Mouse (Mus musculus): ENCODE data around the gene Mark4.

Gene Mark4

GRCm38 (mm10) chr7:19472403-19472802 is 13.8 kb upstream of the Mark4 start:
- intact Hi-C loops (cut with DNase I): no loop called here

DNA sequence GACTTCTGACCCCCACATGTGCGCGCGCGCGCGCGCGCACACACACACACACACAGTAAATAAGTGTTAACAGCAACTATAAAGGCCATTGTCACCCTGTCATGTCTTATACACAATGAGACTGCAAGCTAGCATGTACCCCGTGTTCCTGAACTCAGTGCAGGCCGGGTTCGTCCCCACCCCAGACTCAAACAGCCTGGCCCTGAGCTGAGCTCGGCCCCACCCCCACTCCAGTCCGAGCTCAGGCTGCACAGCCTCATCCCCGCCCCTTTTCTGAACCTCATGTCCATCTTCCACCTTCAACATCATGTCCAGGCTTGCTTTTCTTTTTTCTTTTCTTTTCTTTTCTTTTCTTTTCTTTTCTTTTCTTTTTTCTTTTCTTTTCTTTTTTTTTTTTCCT is 11.7 kb upstream of the Mark4 start:
- intact Hi-C loops (cut with DNase I): no loop called here

GRCm38 (mm10) chr7:19469404-19469803 is 10.8 kb upstream of the Mark4 start:
- intact Hi-C loops (cut with DNase I): no loop called here

GRCm38 (mm10) chr7:19468279-19468678 is 9.7 kb upstream of the Mark4 start:
- intact Hi-C loops (cut with DNase I): no loop called here

DNA sequence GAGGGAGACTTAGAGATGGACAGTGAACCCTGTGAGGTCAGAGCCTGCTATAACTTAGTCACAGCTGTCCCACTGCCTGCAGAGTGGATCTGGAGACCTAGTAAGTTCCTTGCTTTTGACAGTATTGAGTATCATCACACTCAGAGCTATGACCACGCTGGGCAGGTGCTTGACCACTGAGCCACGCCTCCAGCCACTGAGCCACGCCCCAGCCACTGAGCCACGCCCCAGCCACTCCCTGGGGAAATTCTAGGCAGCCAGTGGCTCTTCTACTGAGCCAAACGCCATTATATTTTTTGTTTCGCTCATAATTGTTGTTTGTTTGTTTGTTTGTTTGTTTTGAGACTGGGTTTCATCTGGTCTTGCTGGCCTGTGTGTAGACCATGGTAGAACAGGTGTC is 9.0 kb upstream of the Mark4 start:
- intact Hi-C loops (cut with DNase I): no loop called here

DNA sequence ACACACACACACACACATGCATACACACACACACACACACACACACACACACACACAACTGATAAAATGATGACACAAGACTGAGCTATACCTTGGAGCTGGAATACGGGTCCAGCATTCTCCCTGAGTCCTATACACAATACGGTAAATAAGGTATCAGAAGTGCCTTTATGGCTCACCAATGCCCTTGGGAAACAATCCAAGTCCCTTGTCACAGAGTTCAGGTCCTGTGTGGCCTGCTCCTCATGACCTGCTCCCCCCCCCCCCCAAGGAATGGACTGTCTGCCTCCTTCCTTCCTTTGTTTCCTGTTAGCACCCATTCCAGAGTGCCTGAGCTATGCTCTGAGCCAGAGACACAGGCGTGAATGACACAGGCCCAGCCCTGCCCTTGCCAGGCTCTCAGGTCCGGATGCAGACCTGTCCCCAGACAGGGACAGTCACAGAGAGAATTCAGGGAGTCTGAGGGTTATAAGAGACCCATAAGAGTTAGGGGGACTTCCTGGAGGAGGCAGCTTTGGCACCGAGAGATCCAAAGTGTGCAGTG is 8.1 kb upstream of the Mark4 start:
- intact Hi-C loops (cut with DNase I): no loop called here

GRCm38 (mm10) chr7:19464367-19465307 is 6.0 kb upstream of the Mark4 start:
- intact Hi-C loops (cut with DNase I): no loop called here

DNA sequence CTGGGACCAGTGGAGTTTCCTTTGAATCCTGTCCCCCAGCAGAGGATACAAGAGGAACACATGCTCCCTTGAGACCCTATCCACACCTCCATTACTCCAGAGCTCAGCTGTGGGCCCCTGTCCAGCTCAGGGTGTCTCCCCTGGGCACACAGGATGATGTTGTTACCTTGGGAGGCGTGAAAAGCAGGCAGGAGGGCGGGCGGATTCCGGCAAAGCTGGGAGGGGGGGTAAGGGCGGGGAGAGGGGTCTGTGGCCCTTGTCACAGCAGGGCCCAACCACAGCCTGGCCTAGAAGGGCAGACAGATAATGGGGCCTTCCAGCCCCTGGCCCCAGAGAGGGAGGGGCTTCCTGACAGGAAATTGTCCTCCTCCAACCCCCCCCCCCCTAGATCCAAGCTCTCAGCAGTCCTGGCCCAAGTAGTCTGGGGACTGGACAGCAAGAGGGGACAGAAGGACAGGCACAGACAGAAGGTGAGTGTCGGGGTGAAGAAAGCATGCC is 4.3 kb upstream of the Mark4 start, which contains the start of gene Exoc3l2:
TSS of gene Exoc3l2 (plus strand) at position 448 of the 498 bp plus-strand sequence.
- intact Hi-C loops (cut with DNase I): no loop called here

DNA sequence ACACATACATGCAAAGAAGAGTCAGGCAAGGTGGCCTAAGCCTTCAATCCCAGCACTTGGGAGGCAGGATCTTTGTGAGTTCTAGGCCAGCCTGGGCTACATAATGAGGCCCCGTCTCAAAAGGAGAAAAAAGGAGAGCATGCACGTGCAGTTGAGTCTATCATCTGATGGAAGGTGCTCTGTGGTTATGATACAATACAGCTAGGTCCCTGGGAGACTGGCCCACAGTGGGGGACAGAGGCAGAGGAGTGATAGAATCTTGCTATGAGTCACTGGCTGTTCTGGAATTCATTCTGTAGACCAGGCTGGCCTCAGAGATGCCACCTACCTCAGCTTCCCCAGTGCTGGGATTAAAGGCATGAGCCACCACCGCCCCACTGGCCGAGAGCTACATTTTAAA is 3.8 kb upstream of the Mark4 start:
- intact Hi-C loops (cut with DNase I): no loop called here

- intact Hi-C loops (cut with DNase I): no loop called here
Measured at GRCm38 (mm10) chr7:19461488-19461887, 2.9 kb upstream of the Mark4 start.

- intact Hi-C loops (cut with DNase I): no loop called here
Measured at GRCm38 (mm10) chr7:19460500-19460899, 1.9 kb upstream of the Mark4 start.

DNA sequence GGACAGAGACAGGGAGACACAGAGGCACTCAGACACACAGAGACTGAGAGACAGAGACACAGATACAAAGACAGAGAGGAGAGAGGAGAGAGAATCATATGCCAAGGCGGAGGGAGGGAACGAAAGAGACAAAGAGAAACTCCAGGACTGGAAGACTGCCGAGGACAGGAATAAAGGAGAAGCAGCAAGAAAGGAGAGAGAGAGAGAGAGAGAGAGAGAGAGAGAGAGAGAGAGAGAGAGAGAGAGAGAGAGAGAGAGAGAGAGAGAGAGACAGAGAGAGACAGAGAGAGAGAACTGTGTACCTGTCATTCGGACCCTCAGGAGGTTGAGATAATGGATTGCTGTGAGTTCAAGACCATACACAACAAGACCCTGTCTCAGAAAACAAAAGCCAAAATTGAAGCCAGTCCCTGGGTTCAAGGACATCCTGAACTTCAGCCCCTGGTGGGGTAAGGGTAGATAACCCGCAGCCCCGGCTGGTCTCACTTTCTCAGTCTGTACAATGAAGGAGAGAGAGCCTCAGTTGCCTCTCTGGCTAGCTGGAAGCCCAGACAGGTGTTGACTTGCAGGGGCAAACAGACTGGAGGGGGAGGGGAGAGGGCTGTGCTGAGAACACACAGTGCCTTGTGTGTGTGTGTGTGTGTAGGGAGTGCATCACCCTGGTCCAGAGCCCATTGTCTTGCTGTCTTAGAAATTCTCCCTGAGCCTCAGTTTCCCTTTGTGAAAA is 686 bp upstream of the Mark4 start:
- intact Hi-C loops (cut with DNase I): loop anchor here (5.0 kb wide), 2 partner anchors 48 to 113 kb away; partner anchors contain the start of genes Bloc1s3 and Trappc6a

GRCm38 (mm10) chr7:19458072-19458486 is 542 bp downstream of the Mark4 start:
- intact Hi-C loops (cut with DNase I): loop anchor here (5.0 kb wide), 2 partner anchors 49 to 114 kb away; partner anchors contain the start of genes Bloc1s3 and Trappc6a

- intact Hi-C loops (cut with DNase I): loop anchor here (5.0 kb wide), 2 partner anchors 50 to 115 kb away; partner anchors contain the start of genes Bloc1s3 and Trappc6a
Measured at GRCm38 (mm10) chr7:19457414-19458071, 1.1 kb downstream of the Mark4 start.

DNA sequence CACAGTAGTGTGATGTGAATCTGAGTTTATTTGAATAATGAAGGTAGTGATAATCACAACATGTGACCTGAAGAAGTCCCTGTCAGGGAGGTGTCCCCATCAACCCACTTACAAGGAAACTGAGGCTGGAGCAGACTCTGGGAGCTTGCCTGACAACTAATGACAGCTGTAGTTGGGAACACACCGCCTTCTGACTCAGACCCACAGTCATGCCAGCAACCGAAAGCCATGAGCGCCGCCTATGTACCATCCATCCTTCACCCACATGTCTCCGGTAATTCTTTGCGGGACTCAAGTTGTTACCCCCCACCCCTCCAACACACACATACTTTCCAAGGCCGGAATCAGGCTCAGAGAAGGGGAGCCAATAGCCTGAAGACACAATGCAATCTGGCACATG is 2.0 kb downstream of the Mark4 start:
- intact Hi-C loops (cut with DNase I): loop anchor here (5.0 kb wide), 2 partner anchors 51 to 116 kb away; partner anchors contain the start of genes Bloc1s3 and Trappc6a

DNA sequence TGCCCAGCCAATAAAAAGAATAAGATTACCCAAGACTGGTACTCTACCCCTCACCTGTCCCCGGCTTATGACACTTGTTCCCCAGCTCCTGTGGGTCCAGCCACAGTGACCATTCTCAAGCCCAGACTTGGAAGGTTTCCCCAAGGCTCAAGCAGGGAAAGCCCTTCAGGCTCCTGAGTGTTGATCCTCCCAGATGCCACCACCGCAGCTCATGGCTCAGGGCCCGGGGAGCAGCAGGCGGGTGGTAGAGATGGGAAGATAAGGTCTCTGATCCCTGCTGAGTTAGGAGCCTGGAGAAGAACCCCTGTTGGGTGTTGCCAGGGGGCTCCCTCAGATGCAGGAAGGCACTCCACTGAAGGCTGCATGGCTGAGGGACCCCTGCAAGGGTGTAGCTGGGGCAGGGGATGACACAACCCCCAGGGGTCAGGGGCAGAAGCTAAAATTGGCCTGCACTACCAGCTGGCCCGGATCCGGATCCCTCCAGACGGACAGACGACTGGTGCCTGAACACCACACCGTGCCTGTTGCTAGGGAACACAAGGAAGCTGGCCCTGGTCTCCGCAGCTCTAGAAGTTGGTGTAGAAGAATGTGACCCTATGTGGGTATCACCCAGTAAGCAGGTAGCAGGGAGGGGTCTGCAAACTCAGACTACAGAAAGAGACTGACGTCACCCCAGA is 2.7 kb downstream of the Mark4 start:
- intact Hi-C loops (cut with DNase I): loop anchor here (5.0 kb wide), 2 partner anchors 51 to 116 kb away; partner anchors contain the start of genes Bloc1s3 and Trappc6a

- intact Hi-C loops (cut with DNase I): loop anchor here (5.0 kb wide), 2 partner anchors 52 to 117 kb away; partner anchors contain the start of genes Bloc1s3 and Trappc6a
Measured at GRCm38 (mm10) chr7:19455186-19455585, 3.4 kb downstream of the Mark4 start.

GRCm38 (mm10) chr7:19449165-19449564 is 9.5 kb downstream of the Mark4 start:
- intact Hi-C loops (cut with DNase I): no loop called here

DNA sequence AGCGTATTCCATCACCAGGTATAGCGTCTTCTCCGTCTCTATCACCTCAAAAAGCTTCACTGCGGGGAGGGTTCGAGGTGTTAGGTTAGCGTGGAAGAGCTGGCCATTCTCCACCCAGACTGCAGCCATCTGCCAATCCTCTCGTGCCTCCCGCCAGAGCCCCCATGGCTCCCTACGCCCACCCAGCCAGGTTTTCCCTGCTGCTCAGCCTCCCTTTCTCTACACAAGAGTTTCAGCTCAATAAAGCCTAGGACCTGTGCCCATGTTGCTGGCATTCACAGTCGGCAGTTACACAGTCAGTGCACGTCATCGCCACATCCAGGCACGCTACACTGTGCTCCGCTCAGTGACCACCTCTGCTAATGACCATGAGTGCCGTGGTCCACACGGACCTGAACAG is 10.9 kb downstream of the Mark4 start:
- intact Hi-C loops (cut with DNase I): no loop called here

DNA sequence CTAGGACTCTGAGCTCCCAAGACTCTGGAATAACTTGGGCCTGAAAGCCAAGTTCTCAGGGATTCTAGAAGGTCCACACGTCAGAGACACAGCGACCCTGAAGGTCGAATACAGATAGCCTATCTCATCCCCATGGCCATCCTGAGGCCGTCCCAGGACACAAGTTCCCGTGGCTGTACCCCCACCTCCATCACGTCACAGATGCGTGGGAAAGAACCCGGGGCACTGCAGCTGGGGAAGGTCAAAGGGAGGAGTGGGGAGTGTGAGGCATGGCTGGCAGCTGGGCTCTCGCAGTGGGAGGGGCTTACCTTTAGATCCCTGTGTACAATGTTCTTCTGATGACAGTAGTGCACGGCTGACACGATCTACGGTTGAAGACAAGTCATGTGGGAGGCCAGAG is 13.8 kb downstream of the Mark4 start:
- intact Hi-C loops (cut with DNase I): loop anchor here (5.0 kb wide), 1 partner anchor 38 kb away; no protein-coding TSS in a partner anchor

All from adrenal gland (tissue).